Mouse (Mus musculus): Measurements from ENCODE around the gene Lrit3.
"Not testable (repeated sequence)": the region's sequence is repeated elsewhere in the genome, so short reads cannot be mapped to it uniquely, and the experiment has no call there.

Gene Lrit3

GRCm38 (mm10) chr3:129771210-129771609 lies 32.6 kb downstream of the Lrit3 start:
- no peak for DNase-seq (ENCODE audit: low spot score)

GRCm38 (mm10) chr3:129766971-129767794 lies 36.6 kb downstream of the Lrit3 start:
- DNase-seq (ENCODE audit: low spot score): no peak

GRCm38 (mm10) chr3:129766106-129766505 lies 37.7 kb downstream of the Lrit3 start:
- no peak for DNase-seq (ENCODE audit: low spot score)

GRCm38 (mm10) chr3:129757599-129757998 lies 46.2 kb downstream of the Lrit3 start:
- DNase-seq (ENCODE audit: low spot score): not testable (repeated sequence)

DNA sequence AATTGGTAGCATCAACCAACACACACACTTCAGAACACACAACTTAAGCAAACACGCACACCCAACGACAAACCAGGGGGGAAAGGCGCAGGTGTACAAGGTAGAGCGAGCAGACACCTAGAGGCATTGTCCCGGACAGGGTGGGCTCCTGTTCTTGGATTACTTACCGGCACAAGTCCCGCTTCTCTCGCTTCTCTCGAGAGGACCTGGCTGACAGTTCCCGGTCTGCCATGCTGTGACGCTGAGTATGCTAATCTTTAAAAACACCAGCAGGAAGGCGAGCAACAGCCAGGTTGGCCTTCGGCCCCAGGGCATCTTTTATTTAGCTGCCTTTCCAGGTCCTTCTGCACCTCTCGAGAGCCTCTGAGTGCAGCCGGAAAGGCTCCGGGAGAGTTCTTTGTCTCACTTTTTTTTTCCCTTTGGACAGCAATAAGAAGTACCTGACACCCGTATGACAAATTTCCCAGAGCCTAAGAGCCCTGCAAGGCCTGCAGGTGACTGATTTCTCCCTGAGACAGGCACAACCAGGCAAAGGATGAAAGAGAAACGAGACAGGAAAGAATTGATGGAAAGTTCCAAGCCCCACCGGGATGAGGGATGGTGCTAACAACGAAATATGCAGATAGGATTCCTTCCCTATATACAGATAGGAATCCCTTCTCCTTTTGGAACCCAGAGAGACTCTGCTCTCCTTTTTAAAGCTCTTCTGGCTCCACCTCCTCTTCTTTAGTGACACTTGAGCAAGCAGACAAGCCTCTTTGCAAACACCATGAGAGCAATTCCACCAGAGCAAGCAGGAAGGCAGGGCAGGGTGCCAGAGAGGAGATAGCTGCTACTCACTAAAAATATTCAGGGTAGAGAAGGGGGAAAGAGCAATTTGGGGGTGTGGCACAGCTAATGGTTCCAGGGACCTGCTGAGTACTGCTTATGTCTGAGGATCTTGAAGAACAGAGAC lies 48.9 kb downstream of the Lrit3 start, which contains the start of gene Egf:
Gene Egf, minus strand, starts transcription at position 667 of the 955 bp plus-strand sequence.
- DNase-seq (ENCODE audit: low spot score): no peak

DNA sequence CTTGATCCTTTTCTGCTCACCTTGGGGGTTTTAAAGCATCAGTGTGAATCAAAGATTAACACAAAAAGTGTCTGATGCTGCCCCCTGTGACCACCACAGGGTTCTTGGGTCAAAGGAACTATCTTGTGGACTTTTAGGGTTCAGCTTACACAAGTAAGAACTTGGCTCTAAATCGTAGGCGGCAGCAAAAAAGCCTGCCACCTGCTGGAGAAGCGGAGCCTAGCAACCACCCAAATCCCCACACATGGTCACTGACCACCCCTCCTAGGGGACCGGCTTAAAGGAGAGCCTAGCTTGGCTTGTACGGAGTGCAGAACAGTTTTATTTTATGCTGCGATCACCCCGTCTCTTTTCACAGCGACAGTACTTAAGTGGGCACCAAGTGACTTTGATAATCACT lies 59.0 kb downstream of the Lrit3 start:
- DNase-seq (ENCODE audit: low spot score): no peak

- no peak for DNase-seq (ENCODE audit: low spot score)
These were observed 61.0 kb downstream of the Lrit3 start for GRCm38 (mm10) chr3:129742781-129743180.

- DNase-seq (ENCODE audit: low spot score): no peak
These were observed 65.3 kb downstream of the Lrit3 start for GRCm38 (mm10) chr3:129738291-129739183.

Data from urinary bladder, postnatal 10 days (tissue).